Mouse (Mus musculus) heart, postnatal 25 days (tissue): ENCODE measurements around the gene Arih1. TPM values are rescaled to one million over a fixed set of nuclear protein-coding genes. Genes with fewer than 3 reads are reported as not detected.

ENCODE experiments used
- DNase-seq: peaks from one replicate; pipeline ENCODE4 v3.0.0; 2022; ENCODE audit warnings: low spot score
- intact Hi-C: fragments of 180-260 bp; cut with DNase I; formaldehyde crosslinking; loops from one replicate; pipeline ENCODE4 v1.15.1; 2025
- total RNA-seq, 2 experiments: library from RNA; stranded (reverse); gene quantifications; 2 replicates each; pipeline ENCODE4 v1.2.3; 2021

Arih1 gene
- 10 to 100 TPM; 72.9 to 84.7 TPM for total RNA-seq

DNA sequence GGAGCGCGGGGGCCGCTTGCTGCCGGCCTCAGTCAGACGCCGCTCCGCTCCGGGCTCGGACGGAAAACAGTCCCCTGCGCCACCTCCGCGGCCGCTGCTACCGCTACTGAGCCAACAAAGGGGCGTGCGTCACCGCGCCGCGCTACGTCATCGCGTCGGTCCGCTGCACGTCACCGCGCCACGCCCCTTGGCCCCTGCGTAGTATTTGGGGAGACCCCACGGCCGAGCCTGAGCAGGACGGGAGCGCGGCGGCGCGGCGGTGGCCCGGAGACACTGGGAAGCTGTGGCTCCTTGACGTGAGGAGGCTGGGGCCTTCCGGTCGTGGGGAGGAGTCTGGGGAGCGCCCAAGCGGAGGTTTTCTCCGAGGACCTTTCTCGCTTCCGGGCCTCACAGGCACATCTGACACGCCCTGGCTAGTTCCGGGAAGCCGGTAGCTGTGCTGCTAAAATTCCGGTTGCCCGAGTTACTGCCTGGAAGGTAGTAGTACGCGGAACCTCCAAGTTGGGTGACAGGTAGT lies at the start of gene Arih1:
Arih1 (minus strand) TSS at position 70 of the 517 bp plus-strand sequence.
- peak; percentile 97 for DNase-seq
- intact Hi-C loops = loop anchor here (5.0 kb wide), 1 partner anchor 81 kb away; no protein-coding TSS in a partner anchor

DNA sequence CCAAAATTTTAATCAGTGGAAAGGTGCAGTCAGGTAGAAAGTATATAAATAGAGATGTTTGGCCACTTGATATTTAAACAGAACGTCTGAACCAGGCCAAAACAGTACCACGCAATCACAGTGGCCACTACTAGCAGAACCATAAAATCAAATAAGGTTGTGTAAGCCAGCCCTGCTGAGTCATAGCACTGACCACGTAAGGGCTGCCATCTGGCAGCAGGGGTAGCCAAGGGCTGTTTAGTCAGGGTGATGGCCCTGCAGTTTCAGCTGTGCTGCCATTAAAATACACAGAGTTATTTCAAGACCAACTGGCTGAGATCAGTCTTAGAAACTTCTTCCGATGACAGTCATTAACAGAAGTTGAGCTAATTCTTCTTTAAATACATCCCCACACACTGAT lies 47.5 kb upstream of the Arih1 start:
- intact Hi-C loops = no loop called here
- DNase-seq = peak; percentile 57

DNA sequence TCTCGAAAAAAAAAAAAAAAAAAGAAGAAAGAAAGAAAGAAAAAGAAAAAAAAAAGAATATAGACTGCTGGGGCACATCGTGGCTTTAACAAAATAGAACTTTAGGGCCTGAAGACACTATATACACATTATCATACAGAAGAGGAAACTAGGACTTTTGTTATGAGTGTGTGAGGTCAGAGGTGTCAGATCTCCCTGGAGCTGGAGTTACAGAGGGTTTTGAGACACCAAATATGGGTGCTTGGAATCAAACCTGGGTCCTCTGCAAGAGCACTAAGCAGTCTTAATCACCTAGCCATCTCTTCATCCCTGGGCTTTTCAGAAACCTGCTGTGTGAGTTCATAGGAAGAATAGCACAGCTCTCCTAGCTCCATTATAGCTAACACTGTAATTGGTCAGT lies 47.0 kb upstream of the Arih1 start:
- intact Hi-C loops = no loop called here
- DNase-seq = no peak

DNA sequence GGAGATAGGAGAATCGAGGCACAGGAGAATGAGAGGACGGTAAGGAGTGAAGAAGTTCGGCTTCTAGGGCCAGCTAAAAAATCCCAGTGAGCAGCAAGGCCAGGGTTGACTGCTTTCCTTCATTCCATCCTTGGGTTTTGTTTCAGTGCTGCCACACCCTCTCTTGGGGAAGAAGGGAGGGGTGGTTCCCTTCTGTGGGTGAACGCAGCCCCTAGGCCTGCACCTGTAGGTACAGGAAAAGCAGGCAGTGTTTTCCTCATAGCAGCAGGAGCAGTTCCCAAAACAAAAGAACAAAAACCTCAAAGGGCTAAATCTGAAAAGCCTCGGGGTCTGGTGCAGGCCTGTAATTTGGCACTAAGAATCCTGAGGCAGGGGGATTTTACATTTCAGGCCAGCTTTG lies 45.2 kb upstream of the Arih1 start:
- intact Hi-C loops = no loop called here
- no peak for DNase-seq

DNA sequence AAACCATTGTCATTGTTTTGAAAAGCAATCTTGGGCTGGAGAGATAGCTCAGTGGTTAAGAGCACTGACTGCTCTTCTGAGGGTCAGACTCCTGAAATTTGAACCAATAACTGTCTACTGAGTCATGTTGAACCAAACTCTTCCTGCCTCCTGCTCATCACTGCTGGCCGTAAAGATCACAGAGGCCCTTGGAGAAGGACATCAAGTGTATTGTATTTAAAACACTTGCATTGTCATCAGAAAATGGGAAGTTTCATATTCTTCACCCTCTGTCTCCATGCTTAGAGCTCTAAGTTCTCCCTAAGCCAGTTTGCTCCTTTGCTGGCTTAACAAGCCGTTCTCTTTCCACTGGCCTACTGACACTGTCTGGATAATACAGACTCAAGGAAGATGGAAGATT lies 41.9 kb upstream of the Arih1 start:
- intact Hi-C loops = no loop called here
- DNase-seq = no peak

DNA sequence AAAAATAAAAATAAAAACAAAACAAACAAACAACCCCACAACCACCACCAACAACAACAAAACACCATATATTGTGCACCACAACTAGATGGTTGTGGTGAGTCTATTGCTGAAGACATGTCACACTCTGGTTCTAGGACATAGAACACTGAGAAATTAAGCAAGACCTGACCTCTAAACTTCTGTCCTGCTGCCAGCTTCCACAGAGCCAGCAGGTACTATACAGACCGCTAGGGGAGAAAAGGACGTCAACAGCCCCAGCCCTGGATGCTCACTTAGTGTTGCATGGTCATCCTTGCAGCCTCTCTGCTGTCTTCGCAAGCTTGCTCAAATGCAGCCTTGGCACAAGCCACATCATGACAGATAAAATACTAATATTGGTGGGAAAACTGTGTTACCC lies 41.2 kb upstream of the Arih1 start:
- intact Hi-C loops = no loop called here
- DNase-seq = no peak

DNA sequence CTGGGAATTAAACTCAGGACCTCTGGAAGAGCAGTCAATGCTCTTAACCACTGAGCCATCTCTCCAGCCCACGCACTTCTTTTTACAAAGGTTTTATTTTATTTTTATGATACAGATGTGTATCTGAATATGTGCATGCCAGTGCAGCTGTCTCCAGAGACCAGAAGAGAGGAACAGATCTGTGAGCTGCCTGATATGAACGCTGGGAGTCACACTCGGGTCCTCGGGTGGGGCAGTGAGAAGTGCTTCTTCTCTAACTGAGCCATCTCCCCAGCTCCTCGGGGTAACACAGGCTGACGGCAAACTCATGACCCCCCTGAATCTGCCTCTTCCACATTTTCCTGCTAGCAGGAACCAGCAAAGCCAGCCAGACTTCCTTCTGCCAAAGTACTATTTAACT lies 40.3 kb upstream of the Arih1 start:
- intact Hi-C loops = no loop called here
- no peak for DNase-seq

DNA sequence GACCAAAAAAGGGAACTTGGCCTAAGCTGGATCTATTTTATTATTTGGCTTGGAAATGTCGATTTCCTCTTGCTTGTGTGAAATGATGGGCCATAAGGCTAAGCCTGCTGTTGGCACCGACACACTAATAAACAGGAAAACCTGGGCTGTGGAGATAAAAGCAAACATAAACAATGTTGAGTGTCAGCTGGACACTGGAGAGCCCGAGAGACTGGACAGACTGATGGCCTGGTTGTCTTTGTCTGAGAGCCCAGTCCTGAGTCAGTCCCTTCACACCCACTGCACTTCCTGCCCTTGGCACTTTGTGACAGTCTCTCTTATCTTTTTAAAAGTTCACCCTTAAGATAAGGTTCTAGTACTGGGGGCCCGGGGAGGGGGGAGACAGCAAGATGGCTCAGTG lies 36.5 kb upstream of the Arih1 start:
- intact Hi-C loops = no loop called here
- DNase-seq = no peak

DNA sequence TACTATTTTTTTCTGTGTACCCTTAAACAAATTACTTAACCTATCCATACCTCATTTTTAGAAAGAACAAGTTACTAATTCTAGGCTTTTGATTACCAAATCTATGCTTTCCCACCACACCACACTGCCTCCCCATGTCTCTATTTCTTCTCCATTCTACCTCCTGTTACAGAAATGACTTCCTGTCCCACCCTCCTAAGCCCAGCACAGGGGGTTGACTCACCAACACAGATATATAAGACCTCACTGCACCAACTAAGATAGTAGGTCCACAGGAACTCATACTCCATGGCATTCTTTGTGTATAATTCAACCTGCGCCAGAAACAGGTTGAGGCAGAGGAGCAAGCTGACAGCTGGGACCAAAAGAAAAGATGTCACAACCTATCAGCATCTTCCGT lies 33.0 kb upstream of the Arih1 start:
- DNase-seq = no peak
- intact Hi-C loops = no loop called here

DNA sequence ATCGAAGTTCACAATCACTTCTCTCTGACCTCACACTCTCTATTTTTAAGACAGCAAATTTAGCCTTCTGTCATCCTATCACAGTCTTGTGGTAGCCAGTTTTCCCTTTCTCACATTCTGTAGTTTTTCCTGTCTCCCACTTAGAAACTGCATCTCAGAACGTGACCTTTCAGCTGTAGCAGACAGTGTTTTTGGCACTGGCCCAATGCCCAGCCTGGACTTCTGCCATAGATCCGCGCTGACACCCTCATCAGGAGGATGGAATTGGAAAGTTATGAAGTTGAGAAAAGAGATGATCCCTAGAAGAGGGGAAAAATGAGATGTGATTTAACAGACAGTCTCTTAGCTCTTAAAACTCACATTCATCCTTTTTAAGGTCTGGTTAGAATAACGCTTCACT lies 32.6 kb upstream of the Arih1 start:
- DNase-seq = no peak
- intact Hi-C loops = no loop called here

DNA sequence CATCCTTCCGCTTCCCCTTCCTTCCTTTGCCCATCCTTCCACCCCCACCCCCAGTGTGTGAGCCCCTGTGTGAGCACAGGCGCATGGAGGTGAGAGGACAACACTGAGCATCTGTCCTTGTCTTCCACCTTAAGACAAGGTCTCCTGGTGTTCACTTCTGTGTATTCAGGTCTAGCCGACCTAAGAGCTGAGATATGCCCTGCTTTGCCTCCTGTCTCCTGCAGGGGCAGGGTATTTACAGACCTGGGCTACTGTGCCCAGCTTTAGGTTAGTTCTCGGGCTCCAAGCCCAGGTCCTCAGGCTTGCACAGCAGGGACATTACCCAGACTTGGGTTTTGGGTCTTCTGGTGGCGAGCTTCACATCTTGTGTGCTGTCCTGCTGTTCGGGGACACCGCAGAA lies 30.7 kb upstream of the Arih1 start:
- intact Hi-C loops = no loop called here
- no peak for DNase-seq

DNA sequence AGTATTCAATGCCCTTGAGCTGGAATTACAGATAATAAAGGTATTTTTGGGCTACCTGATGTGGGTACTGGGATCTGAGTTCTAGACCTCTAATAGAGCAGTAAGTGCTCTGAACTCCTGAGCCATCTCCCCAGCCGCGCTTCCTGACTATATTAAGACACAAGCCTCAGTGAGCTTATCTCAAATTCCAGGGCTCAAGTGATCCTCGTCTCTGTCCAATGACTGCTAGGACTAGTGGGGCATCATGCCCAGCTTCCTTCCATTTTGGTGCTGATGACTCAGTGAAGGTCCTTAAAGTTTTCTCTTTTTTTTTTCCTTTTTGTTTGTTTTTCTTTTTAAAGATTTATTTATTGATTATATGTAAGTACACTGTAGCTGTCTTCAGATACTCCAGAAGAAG lies 28.7 kb upstream of the Arih1 start:
- intact Hi-C loops = no loop called here
- DNase-seq = no peak

DNA sequence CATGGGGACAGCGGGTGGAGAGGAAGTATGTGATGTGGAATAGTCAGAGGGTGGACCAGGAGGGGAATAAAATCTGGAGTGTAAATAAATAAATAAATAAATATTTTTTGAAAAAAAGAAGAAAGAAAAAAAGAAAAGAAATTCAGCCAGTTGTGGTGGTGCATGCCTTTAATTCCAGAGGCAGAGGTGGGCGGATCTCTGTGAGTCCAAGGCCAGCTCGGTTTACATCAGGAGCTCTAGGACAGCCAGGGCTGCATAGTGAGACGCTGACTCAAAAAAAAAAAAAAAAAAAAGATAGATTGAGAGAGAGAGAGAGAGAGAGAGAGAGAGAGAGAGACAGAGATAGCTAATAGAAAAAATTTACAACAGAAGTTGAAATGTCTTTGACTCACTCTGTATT lies 26.0 kb upstream of the Arih1 start:
- no peak for DNase-seq
- intact Hi-C loops = no loop called here

DNA sequence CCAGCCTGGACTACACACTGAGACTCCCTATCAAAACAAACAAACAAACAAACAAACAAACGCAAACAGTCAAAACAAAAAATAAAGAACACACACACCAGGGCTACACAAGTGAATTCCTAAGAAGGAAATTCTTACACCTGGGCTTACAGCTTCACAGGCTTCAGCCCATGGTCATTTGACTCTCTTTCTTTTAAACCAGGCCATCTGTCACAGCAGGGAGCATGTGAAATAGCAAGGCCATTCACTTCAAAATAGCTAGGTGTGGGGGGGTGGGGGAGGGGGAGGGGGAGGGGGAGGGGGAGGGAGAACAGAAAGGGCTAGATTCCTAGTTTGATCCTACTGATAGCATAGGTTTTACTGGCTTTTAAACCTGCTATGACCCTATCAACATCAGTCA lies 21.7 kb upstream of the Arih1 start:
- intact Hi-C loops = no loop called here

DNA sequence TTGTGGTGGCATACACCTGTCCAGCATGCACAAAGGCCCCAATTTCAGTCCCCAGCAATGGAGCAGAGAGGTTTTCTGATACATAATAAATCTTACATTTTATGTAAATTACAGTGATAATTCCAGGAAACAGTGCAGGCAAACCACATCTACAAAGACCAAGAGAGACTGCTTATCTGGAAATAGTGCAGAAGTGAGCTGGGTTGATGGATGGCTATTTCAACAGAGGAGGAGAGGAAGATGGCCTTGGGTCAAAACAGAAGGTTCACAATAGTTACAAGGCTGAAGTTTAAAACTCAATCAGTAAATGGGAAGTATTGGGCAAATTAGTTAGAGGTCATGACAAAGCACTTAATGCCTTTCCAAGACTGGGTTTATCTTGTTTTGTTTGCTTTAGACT lies 913 bp upstream of the Arih1 start:
- no peak for DNase-seq
- intact Hi-C loops = loop anchor here (5.0 kb wide), 1 partner anchor 80 kb away; no protein-coding TSS in a partner anchor

More for the DNA sequence above, 21.7 kb upstream of the Arih1 start:
- DNase-seq = no peak

DNA sequence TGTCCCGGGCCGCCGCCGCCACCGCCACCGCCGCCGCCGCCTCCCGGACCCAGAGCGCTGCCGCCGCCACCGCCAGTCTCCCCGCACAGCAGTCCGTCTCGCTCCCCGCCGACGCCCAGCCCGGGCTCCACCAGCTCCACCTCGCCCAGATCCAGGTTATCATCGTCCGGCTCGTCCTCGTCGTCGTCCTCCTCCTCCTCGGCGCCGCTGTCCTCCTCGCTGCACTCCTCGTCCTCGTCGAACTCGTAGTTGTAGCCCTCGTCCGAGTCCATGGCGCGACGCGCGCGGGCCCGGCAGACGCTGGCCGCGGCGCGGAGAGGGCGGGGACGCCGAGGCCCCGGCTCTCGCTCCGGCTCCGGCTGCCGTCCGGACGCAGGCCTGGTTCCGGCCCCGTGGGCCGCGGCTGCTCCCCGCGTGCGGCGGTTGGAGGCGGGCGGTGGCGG lies 321 bp downstream of the Arih1 start:
- DNase-seq = no peak

DNA sequence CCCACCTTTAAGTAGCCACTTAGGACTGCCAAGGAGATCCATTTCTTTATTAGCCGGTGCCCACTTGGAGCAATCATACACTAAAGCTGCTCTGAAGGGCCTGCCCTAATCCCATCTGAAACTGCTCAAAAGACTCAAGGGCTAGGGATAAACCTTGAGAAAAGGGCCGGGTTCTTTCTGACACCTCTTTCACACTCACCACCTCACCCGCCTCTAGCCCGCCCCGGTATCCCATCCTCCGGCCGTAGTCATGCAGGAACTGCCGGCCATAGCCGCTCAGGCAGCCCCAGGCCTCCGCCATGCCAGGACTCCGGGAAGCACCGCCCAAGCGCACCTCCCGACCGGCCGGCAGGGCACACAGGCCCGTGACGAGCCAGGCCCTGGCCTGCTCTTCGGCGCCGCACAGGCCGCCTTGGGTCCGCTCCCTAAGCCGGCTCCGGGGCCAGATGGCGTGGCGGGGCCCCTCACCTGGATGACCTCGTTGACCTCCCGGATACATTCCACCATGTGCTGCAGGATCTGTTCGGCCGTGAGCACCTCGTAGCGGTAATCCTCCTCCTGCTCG lies 825 bp downstream of the Arih1 start:
- intact Hi-C loops = loop anchor here (2.0 to 5.0 kb wide), 3 partner anchors 82 to 193 kb away; partner anchors contain the start of gene Bbs4
- peak; percentile 56 for DNase-seq

More for the DNA sequence above, 321 bp downstream of the Arih1 start:
- intact Hi-C loops = loop anchor here (5.0 kb wide), 1 partner anchor 81 kb away; no protein-coding TSS in a partner anchor

DNA sequence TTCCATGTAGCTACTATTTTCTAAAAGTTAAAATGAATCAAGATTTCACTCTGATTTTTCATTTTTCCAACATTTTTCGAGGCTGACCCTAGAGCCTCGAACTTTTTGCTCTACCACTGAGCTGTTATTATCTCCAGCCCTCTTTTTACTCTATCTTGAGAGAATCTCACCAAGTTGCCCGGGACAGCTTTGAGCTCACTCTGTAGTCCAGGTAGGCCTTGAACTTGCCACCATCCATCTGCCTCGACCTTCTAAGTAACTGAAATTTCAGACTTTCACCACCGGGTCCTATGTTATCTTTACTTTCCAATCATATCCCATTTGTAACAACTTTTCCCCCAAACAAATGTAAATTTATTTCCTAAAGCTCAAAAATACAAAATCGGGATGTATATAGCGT lies 1.7 kb downstream of the Arih1 start:
- DNase-seq = no peak
- intact Hi-C loops = loop anchor here (2.0 to 5.0 kb wide), 4 partner anchors 52 to 192 kb away; partner anchors contain the start of gene Bbs4

DNA sequence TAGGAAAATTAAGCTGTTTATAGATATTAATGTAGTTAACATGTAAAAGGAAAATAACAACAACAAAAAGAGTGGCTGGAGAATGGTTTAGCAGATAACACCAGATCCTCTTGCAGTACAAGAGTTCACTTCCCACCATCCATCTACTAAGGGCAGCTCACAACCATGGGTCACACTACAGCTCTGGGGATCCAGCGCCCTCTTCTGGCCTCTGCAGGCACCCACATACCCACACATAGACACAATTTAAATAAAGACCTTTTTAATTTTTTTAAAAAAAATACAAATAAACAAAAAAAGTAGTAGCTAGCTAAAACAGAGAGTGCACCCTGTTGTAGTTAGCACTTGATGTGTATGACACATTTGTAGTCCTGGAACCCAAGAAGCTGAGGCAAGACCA lies 4.0 kb downstream of the Arih1 start:
- intact Hi-C loops = loop anchor here (5.0 kb wide), 1 partner anchor 50 kb away; no protein-coding TSS in a partner anchor
- no peak for DNase-seq

DNA sequence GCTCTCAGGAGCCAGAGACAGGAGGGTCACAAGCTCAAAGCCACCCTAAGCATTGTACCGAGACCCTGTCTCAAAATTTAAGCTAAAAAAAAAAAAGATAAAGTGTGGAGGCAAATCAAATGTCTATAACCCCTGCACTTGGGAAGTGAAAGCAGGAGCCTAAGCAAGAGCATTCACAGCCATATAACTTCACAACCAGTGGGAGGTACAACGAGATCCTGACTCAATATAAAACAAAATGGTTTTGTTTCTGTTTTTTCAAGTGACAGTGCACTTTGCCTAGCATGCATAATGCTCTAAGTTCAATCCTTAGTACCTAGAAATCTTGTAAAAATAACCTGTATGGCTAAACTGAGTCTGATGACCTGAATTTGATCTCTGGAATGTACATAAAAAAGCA lies 9.8 kb downstream of the Arih1 start:
- no peak for DNase-seq
- intact Hi-C loops = loop anchor here (5.0 kb wide), 1 partner anchor 74 kb away; no protein-coding TSS in a partner anchor

DNA sequence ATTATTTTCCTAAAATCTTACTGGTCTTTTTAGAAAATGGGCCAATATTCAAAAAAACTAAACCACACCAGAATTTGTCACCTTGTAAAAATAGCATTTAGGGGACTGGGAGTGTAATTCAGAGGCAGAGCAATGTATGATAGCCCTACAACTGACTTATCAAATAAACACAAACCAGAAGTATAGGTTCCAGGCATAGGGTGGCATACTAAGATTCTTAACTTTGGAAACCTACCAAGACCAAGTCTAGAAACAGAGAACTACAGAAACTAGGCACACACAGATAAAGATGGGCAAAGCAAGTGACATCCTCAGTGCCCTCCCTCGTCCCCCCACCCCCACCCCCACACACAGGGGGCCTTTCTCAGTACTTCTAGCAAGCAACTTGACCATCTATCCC lies 11.6 kb downstream of the Arih1 start:
- intact Hi-C loops = loop anchor here (5.0 kb wide), 1 partner anchor 73 kb away; no protein-coding TSS in a partner anchor
- no peak for DNase-seq

DNA sequence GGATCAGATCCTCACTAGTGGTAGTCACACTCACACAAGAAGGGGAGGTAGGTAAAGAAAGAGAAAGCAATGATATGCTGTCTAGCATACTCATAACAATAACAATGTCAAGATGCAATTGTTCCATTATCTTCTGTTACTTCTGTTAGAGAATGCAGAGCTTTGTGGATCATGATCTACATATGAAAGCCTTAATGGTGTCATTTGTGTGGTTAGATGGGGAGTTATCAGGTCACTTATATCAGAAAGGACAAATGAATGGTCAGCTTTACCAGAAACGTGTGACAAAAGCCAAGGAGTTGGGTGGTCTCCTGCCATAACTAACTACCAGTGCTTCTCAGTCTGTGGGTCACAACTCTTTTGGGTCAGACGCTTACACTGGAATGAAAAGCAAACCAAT lies 13.2 kb downstream of the Arih1 start:
- intact Hi-C loops = no loop called here
- no peak for DNase-seq
